Mouse (Mus musculus) cerebellum, adult (tissue): ENCODE results near the gene Myo1d.
"Not testable (repeated sequence)": the region's sequence is repeated elsewhere in the genome, so short reads cannot be mapped to it uniquely, and the experiment has no call there.

Experiments used
- ATAC-seq: cut with Nextera tagmentation; 2 replicates; pipeline ENCODE4 v1.9.2; 2017; ENCODE audit warnings: mild to moderate bottlenecking, moderate library complexity, mixed read lengths; ENCODE audit not compliant: insufficient number of reproducible peaks, low FRiP score, low TSS enrichment

Gene Myo1d

DNA sequence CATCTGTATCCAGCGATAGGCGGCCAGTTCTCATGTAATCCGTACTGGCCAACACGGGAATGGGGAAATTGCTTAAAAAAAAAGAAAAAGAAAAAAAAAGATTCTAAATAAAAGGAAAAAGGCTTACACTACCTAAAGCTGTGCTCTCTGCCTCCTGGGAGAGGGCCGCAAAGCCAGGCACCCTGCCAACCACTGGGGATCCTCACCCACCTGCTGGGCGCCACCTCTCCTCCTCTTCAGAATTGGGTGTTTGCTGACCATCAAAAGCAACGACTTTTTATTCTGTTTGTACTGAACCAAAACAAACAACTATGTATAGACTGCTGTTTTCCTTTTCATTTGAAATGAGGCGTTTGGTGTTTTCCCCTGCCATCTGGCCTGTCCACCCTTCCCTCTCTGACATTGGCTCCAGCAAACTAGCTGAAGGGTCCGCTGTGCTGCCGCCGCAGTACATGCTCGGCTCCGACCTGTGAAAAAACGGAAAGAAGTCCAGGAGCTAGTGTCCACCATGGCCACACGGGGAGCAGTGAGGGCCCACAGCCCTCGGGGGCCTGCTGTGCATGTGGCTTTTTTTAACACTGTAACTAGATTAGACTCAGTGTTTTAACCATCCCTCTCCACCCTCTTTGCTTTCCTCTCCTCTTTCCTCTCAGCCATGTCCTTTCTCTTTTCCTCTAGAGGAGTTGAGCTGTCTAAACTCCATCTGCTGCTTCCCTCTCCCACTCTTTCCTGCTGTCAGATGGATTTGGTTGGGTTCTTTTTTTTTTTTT, 307.8 kb downstream of the Myo1d start:
- ATAC-seq, result no peak

DNA sequence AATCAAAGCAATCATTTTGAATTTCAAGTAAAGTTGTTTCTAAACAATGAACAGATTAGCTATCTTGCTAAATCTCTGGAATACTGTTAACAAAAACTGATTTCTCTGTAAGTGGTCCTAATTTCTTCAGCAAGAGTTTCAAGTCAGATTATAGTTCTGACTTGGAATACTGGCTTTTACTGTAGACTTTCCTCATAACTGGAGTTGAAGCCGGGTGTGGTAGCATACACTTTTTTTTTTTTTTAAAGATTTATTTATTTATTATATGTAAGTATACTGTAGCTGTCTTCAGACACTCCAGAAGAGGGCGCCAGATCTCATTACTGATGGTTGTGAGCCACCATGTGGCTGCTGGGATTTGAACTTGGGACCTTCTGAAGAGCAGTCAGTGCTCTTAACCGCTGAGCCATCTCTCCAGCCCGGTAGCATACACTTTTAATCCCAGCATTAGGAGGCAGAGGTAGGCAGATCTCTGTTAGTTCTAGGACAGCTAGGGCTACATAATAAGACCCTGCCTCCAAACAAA, 316.2 kb downstream of the Myo1d start:
- ATAC-seq, result not testable (repeated sequence)

DNA sequence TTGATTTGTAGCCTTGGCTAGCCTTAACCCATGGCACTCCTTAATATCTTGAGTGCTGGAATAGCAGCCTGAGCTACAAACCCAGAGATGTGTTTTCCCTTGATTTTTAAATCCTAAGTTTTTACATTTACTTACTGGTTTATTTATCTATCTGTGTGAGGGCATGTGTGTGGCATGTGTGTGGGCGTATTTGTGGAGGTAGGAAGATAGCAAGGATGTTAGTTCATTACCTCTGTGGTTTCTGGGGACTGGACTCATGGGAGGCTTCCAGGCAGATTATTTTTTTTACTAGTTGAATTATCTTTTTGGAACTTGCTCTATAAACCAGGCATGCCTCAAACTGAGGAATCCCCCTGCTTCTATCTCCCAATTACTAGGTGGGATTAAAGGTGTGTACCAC, 326.6 kb downstream of the Myo1d start:
- ATAC-seq, result no peak

DNA sequence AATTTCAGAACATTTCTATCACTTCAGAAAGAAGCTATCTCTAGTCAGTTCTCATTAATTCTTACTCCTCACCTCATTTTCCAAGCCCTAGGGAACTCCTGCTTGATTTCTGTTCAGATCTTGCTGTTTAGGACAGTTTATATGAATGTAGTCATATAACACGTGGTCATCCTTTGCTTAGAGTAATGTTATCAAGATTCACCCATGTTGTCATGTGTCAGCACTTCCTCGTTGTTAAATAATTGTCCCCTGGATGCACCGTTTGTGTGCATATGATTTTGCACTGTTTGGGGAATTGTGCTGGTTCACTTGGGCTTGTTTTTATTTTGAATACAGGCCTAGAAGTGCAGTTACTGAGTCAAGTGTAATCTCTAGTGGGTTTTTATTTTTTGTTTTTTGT, 327.6 kb downstream of the Myo1d start:
- no peak for ATAC-seq

DNA sequence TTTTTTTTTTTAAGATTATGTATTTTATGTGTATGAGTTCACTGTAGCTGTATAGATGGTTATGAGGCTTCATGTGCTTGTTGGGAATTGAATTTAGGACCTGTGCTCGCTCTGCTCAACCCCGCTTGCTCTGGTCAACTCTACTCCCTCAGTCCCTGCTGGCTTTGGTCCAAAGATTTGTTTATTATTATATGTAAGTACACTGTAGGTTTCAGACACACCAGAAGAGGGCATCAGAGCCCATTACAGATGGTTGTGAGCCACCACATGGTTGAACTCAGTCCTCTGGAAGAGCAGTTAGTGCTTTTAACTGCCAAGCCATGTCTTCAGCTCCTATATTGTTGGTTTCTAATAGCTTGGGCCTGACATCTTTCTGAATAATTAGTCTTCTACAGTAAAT, 330.0 kb downstream of the Myo1d start:
- no peak for ATAC-seq

DNA sequence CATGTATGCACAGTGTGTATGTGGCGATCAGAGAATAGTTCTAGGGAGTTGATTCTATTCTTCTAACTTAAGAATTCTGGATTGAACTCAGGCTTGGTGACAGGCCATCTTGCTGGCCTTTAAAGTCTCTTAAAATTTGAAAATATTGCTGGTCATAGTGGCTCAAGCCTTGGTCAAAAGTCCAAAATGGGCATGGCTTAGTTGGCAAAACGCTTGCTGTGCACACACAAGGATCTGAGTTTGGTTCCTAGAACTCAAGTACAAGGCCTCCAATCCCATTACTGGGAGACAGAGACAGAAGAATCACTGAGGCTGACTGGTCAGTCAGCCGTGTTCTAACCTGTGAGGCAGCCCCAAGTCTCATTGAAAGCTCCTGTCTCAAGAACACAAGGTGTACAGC, 332.9 kb downstream of the Myo1d start:
- no peak for ATAC-seq
